Mouse (Mus musculus): ENCODE measurements around the gene Olfr799.

DNA sequence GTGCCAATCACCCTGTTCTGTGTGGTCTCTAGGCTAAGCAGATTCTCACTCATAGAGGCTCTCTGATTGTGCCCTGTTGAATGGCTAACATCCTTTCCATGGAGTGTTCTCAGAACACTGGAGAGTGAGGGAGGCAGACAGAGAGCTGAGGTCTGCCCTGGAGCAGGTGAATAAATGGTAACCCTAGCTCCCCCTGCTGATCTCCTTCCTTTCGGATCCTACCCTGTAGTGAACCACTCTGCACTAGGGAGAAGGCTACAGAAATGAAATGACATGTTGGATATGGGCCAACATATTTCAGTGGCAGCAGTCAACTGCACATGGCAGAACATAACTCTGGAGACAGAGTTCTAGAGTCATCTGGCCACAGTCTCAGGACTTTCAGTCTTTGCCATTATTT lies 15.6 kb upstream of the Olfr799 start:
- TF ChIP-seq TBP (conservative IDR thresholded peaks at IDR 0.05; ENCODE audit: low read depth, low read length) (no peak), GABPA (IDR thresholded peaks at IDR 0.05; ENCODE audit: insufficient replicate concordance, low read depth, low read length) (no peak), POLR2A (IDR thresholded peaks at IDR 0.05; ENCODE audit: low read depth, low read length) (no peak), MYC (IDR thresholded peaks at IDR 0.05; ENCODE audit: low read depth, low read length) (no peak)
